Mouse (Mus musculus): ENCODE results near the gene Wdfy2. TPM values are rescaled to one million over a fixed set of nuclear protein-coding genes. Genes with fewer than 3 reads are reported as not detected.

Gene Wdfy2
- polyA plus RNA-seq, 1 experiment = 4.8 TPM

- Histone ChIP-seq H3K36me3 (ENCODE audit: control insufficient read depth, insufficient read depth) (no peaks in the 10 kb centered on the region), H3ac (ENCODE audit: control insufficient read depth, insufficient read length, low read depth) (no peak overlapping the region), H3K27me3 (ENCODE audit: control insufficient read depth, insufficient read depth, insufficient read length) (no peaks in the 10 kb centered on the region), H3K79me3 (ENCODE audit: low read depth) (no peaks in the 10 kb centered on the region), H3K4me3 (ENCODE audit: insufficient read depth, poor library complexity, severe bottlenecking) (no peak overlapping the region), H3K79me2 (ENCODE audit: control insufficient read depth, insufficient read depth) (peaks cover 6% of the 10 kb centered on the region)
- no peak for TF ChIP-seq CTCF (IDR thresholded peaks at IDR 0.05; ENCODE audit: control insufficient read depth, insufficient read depth, insufficient read length)
- TF ChIP-seq FOSL1 (IDR thresholded peaks at IDR 0.05; ENCODE audit: insufficient read depth, low read length, poor library complexity, severe bottlenecking) = no peak
- no peak for TF ChIP-seq USF1 (IDR thresholded peaks at IDR 0.05; ENCODE audit: low read depth)
- no peak for TF ChIP-seq MYOD1 (IDR thresholded peaks at IDR 0.05; ENCODE audit: control insufficient read depth, insufficient read length, low read depth)
- no peak for TF ChIP-seq MYOG (IDR thresholded peaks at IDR 0.05; ENCODE audit: control insufficient read depth, extremely low read depth, insufficient read length)
- no peak for TF ChIP-seq CEBPB (IDR thresholded peaks at IDR 0.05; ENCODE audit: low read depth)
- no peak for TF ChIP-seq MAX (IDR thresholded peaks at IDR 0.05)
Measured at GRCm38 (mm10) chr14:62907888-62908287, 70.4 kb downstream of the Wdfy2 start.

- TF ChIP-seq MAX (IDR thresholded peaks at IDR 0.05) (no peak), MYOG (IDR thresholded peaks at IDR 0.05; ENCODE audit: control insufficient read depth, extremely low read depth, insufficient read length) (no peak), MYOD1 (IDR thresholded peaks at IDR 0.05; ENCODE audit: control insufficient read depth, insufficient read length, low read depth) (no peak), CTCF (IDR thresholded peaks at IDR 0.05; ENCODE audit: control insufficient read depth, insufficient read depth, insufficient read length) (no peak), FOSL1 (IDR thresholded peaks at IDR 0.05; ENCODE audit: insufficient read depth, low read length, poor library complexity, severe bottlenecking) (no peak)
- no peak overlapping the region for H3K4me3 ChIP-seq (ENCODE audit: insufficient read depth, poor library complexity, severe bottlenecking)
- peaks cover 6% of the 10 kb centered on the region for H3K79me2 ChIP-seq (ENCODE audit: control insufficient read depth, insufficient read depth)
- H3K27me3 ChIP-seq (ENCODE audit: control insufficient read depth, insufficient read depth, insufficient read length) = no peaks in the 10 kb centered on the region
- no peaks in the 10 kb centered on the region for H3K36me3 ChIP-seq (ENCODE audit: control insufficient read depth, insufficient read depth)
- H3ac ChIP-seq (ENCODE audit: control insufficient read depth, insufficient read length, low read depth) = no peak overlapping the region
- no peaks in the 10 kb centered on the region for H3K79me3 ChIP-seq (ENCODE audit: low read depth)
Measured at GRCm38 (mm10) chr14:62908550-62908949, 71.1 kb downstream of the Wdfy2 start.

GRCm38 (mm10) chr14:62910859-62911258 lies 73.4 kb downstream of the Wdfy2 start:
- no peak overlapping the region for H3ac ChIP-seq (ENCODE audit: control insufficient read depth, insufficient read length, low read depth)
- no peaks in the 10 kb centered on the region for H3K79me3 ChIP-seq (ENCODE audit: low read depth)
- H3K79me2 ChIP-seq (ENCODE audit: control insufficient read depth, insufficient read depth) = peaks cover 6% of the 10 kb centered on the region
- TF ChIP-seq MYOD1 (IDR thresholded peaks at IDR 0.05; ENCODE audit: control insufficient read depth, insufficient read length, low read depth) (no peak), USF1 (IDR thresholded peaks at IDR 0.05; ENCODE audit: low read depth) (no peak), MAX (IDR thresholded peaks at IDR 0.05) (no peak), MYOG (IDR thresholded peaks at IDR 0.05; ENCODE audit: control insufficient read depth, extremely low read depth, insufficient read length) (no peak), FOSL1 (IDR thresholded peaks at IDR 0.05; ENCODE audit: insufficient read depth, low read length, poor library complexity, severe bottlenecking) (no peak), CTCF (IDR thresholded peaks at IDR 0.05; ENCODE audit: control insufficient read depth, insufficient read depth, insufficient read length) (no peak), CEBPB (IDR thresholded peaks at IDR 0.05; ENCODE audit: low read depth) (no peak)
- H3K36me3 ChIP-seq (ENCODE audit: control insufficient read depth, insufficient read depth) = no peaks in the 10 kb centered on the region
- no peak overlapping the region for H3K4me3 ChIP-seq (ENCODE audit: insufficient read depth, poor library complexity, severe bottlenecking)
- no peaks in the 10 kb centered on the region for H3K27me3 ChIP-seq (ENCODE audit: control insufficient read depth, insufficient read depth, insufficient read length)

- Histone ChIP-seq H3ac (ENCODE audit: control insufficient read depth, insufficient read length, low read depth) (no peak overlapping the region), H3K79me3 (ENCODE audit: low read depth) (no peaks in the 10 kb centered on the region), H3K27me3 (ENCODE audit: control insufficient read depth, insufficient read depth, insufficient read length) (no peaks in the 10 kb centered on the region), H3K4me3 (ENCODE audit: insufficient read depth, poor library complexity, severe bottlenecking) (no peak overlapping the region), H3K79me2 (ENCODE audit: control insufficient read depth, insufficient read depth) (no peaks in the 10 kb centered on the region), H3K36me3 (ENCODE audit: control insufficient read depth, insufficient read depth) (no peaks in the 10 kb centered on the region)
- TF ChIP-seq USF1 (IDR thresholded peaks at IDR 0.05; ENCODE audit: low read depth) (no peak), MYOD1 (IDR thresholded peaks at IDR 0.05; ENCODE audit: control insufficient read depth, insufficient read length, low read depth) (no peak), CEBPB (IDR thresholded peaks at IDR 0.05; ENCODE audit: low read depth) (no peak), MYOG (IDR thresholded peaks at IDR 0.05; ENCODE audit: control insufficient read depth, extremely low read depth, insufficient read length) (no peak), CTCF (IDR thresholded peaks at IDR 0.05; ENCODE audit: control insufficient read depth, insufficient read depth, insufficient read length) (no peak), FOSL1 (IDR thresholded peaks at IDR 0.05; ENCODE audit: insufficient read depth, low read length, poor library complexity, severe bottlenecking) (no peak), MAX (IDR thresholded peaks at IDR 0.05) (no peak)
Measured at GRCm38 (mm10) chr14:62915146-62915685, 77.7 kb downstream of the Wdfy2 start.

GRCm38 (mm10) chr14:62916488-62917034 lies 79.1 kb downstream of the Wdfy2 start:
- no peak overlapping the region for H3K4me3 ChIP-seq (ENCODE audit: insufficient read depth, poor library complexity, severe bottlenecking)
- H3K79me3 ChIP-seq (ENCODE audit: low read depth) = no peaks in the 10 kb centered on the region
- H3K79me2 ChIP-seq (ENCODE audit: control insufficient read depth, insufficient read depth) = no peaks in the 10 kb centered on the region
- no peaks in the 10 kb centered on the region for H3K27me3 ChIP-seq (ENCODE audit: control insufficient read depth, insufficient read depth, insufficient read length)
- H3K36me3 ChIP-seq (ENCODE audit: control insufficient read depth, insufficient read depth) = no peaks in the 10 kb centered on the region
- TF ChIP-seq USF1 (IDR thresholded peaks at IDR 0.05; ENCODE audit: low read depth) (no peak), MYOD1 (IDR thresholded peaks at IDR 0.05; ENCODE audit: control insufficient read depth, insufficient read length, low read depth) (no peak), FOSL1 (IDR thresholded peaks at IDR 0.05; ENCODE audit: insufficient read depth, low read length, poor library complexity, severe bottlenecking) (no peak), MAX (IDR thresholded peaks at IDR 0.05) (no peak), CTCF (IDR thresholded peaks at IDR 0.05; ENCODE audit: control insufficient read depth, insufficient read depth, insufficient read length) (no peak), CEBPB (IDR thresholded peaks at IDR 0.05; ENCODE audit: low read depth) (no peak), MYOG (IDR thresholded peaks at IDR 0.05; ENCODE audit: control insufficient read depth, extremely low read depth, insufficient read length) (no peak)
- H3ac ChIP-seq (ENCODE audit: control insufficient read depth, insufficient read length, low read depth) = no peak overlapping the region
